Mouse (Mus musculus): ENCODE measurements at regions not wholly inside any gene's neighbourhood (a gene's known extent, or its start where the extent isn't known, plus 50 kb on each side); places are given as distances from the start of the nearest gene placed in this dataset.

DNA sequence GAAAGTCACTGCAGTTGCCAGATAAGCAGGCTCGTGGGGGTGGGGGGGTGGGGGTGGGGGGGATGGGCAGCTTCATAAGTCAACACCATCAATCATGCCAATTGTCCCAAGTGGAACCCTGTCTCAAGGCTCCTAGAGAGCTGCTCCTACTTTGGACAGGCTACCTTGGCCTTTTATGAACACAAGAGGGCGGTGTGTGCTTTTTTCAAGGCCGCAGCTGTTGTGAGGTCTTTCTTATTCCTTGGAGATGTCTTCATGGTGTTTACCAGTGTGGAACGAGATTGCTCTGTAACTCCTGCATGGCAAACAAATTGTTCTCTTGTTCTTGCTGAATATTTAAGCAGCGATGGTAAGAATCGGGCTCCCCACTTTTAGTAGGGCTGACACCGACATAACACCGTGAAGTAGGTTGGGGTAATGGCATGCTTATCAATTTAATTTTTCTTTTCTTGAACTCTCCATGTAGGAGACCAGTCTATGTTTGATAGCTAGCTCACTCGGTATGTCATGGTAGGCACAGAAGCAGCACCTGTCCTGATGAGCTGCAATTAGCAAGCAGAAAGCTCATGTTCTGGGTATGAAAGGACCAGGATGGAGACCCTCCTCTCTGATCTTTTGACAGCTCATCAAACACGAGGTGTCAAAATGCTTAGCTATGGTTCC lies 118.7 kb upstream of the Nmur2 start:
- DNase-seq, result peak; percentile 77

DNA sequence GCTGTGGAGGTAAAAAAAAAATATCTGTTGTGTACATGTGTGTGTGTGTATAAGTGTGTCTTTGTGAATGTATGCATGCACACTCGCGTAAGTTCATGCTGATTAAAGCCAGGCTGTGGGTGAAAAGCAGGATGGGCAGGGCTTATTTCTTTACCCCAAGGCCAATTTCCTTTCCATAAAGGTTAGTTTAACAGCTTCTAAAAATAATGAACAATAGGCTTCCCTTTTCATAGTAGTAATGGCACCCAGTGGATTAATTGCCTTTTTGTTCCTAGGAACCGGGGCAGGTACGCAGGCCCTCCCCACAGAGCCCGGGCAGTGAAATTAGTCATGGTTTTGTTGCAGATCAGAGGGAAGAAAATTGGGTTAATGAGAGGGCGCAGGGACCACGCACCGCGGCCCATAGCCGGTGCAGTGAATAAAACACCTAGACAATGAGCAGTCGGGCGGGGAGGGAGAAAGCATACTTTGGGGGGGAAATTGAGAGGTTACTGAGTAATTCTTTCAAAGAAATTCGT lies 110.1 kb upstream of the Nmur2 start:
- DNase-seq, result peak; percentile 66

DNA sequence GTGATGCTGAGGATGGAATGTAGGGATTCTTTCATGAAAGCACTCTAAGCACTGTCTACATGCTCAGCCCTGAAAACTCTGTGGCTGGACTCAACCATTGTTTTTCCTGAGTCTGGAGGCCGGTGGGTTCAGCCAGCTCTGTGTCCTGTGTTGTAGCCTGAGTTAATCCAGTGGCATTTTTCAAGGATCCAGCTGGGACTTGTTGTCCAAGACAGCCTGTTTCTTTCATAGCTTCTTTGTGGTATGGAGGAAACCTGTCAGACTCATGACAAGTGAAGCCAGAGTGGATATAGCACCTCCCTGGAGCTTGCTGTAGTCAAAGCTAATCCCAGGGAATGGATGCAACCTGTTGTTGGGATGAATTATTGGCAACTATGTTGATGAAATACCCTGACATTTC lies 108.9 kb upstream of the Nmur2 start:
- DNase-seq, result no peak

DNA sequence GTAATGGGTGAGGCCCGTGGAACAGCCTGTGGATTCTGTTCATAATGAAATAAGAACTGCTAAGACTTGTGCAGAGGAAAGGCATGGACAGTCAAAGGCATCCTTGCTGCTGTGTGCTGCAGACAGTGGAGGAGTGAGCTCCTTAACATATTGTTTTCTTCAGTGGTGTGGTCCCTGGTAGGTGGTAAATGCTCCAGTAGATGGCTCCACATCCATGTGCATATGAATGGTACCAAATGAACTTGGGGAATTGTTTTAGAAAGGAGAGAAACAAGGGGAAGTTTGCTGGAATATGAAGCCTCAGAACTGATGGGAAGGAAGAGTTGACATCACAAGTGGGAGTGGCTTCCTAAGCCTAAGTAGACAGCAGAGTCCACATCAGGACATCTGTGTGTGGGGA lies 108.1 kb upstream of the Nmur2 start:
- DNase-seq, result no peak

DNA sequence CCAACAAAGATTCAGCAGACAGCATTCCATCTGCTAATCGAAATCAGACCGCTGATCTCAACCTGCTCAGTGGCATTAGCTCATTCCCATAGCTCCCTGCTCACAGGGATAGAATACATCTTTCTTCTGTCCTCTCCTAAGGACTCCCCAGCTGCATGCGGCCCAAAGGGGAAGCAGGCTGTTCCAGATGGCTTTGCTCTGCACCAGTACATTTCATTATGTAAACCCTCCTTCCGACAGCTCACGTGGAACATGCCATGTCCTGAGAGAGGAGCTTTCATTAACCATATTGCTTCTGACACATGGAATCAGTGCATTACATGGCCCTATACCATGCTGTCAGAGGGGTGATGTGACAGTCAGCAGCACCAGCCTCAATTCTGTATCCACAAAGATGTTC lies 105.9 kb upstream of the Nmur2 start:
- DNase-seq, result peak; percentile 63

DNA sequence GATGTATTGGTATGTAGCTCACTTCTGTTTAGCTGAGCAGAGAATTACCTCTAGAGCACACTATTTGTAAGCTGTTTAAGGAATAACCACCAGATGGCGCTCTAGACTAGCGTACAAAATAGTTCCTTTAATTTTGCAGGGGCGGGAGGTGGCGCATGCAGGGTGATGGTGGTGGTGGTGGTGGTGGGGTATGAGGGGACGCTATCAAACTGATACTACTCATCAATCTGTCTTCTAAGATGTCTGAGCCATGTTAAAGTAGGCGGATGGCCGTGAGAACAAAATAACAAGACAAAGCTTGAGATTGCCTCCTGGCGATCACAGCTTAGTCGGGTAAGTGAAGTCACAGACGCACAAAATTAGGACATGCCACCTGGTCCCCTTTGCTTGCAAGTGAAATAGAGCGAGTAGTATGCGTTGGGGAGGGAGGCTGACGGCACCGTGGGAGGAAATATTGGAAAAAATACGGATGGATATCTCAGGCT lies 90.6 kb upstream of the Nmur2 start:
- DNase-seq, result peak; percentile 81

DNA sequence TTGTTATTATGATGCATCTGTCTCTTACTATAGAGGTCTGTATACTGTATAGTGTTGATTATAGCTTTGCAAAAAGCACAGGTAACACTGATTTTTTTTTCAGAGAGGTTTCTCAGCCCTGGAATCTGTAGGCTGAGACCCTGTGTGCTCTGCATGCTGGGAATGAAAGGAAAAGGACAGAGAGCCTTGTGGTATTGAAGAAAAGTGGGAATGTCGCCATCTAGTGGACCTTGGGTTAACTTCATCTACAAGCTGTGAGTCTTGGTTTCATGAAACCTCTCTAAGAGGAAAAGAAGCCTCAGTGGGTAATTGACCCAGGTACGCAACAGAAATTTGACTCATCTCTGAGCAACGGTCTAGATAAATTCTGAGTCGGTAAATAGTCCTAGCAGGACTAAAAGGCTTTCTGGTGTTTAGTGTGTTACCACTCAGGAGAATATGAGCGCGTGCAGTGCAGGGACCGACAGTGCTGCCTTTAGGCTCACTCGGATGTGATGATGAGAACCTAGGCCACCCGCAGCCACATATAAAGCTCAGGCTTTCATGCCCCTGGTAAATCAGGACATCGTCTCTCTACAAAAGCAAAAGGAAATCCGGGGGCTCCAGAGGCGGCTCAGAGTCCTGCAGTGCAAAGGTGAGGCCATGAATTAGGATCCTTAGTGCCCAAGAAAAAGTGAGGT lies 75.9 kb upstream of the Nmur2 start:
- peak; percentile 78 for DNase-seq

DNA sequence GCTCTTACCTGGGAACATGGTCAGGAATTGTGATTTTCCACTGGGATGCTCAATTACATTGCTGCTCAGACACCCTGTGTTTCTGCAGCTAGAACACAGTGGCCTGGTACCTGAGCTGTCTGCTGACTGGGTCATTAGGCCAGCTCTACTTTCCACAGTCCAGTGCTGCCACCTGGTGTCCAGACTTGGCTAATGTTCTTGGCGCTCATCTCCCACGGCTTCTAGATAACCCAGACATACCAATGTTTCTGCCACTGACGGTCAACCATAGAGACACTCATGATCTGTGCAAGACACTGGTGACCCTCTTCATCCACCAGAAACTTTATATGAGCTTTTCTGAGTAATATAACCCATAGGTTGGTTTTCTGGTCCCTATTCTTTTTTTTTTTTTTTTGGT lies 67.1 kb upstream of the Nmur2 start:
- peak; percentile 83 for DNase-seq

DNA sequence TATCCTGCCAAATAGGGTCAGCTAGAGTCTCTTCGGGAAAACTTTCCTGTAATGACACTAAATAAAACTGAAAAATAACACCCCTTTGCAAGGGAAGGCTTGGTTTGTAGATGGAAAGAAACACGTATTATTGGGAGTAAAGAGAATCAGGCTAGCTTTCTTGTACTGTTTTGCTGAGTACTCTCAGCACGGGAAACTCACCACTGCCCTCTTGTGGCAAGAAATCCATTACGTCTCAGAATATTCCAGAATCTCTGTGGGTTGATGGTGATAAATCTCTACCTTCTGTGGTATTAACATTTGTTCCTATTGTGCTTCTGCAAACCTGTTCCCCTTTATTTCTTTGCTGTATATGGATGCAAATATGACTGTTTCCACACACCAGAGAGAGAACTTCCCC lies 64.8 kb upstream of the Nmur2 start:
- DNase-seq, result peak; percentile 72

DNA sequence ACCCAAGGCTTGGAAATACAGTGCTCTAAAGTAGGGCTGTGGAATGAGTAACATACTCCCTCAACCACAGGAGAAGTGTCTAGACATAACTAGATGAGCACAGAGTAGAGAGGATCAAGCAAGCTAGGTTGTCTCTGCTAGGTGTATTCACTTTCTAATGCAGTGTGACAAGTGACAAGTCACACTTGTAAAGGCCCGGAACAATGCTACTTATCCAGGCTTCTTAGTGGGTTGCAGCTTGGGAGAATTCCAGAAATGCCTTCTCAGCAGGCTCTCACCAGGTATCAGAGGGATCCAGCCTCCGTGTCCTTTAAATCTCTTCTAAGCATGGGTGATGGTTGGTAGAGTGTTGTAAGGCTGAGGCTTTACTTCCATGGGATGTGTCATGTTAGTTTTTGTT lies 52.1 kb upstream of the Nmur2 start:
- DNase-seq, result no peak
